Mouse (Mus musculus): Measurements from ENCODE around the gene Aqp2. TPM values are rescaled to one million over a fixed set of nuclear protein-coding genes. Genes with fewer than 3 reads are reported as not detected.

Gene Aqp2
- polyA plus RNA-seq, 1 experiment from 2014 or later = not detected

Other genes starting within 250 kb of the Aqp2 start
- 9.3 and 11.7 TPM in 2 replicates for gene Fmnl3, start 208.6 kb upstream of the Aqp2 start, polyA plus RNA-seq (2015; fragmentation: Nextera tagmentation; extraction: Ambion mirVana)
- 254 and 261 TPM in 2 replicates for gene Tmbim6, start 186.2 kb upstream of the Aqp2 start, polyA plus RNA-seq (2015; fragmentation: Nextera tagmentation; extraction: Ambion mirVana)
- 14.5 and 18.3 TPM in 2 replicates for gene Nckap5l, start 121.3 kb upstream of the Aqp2 start, polyA plus RNA-seq (2015; fragmentation: Nextera tagmentation; extraction: Ambion mirVana)
- gene Bcdin3d, start 104.3 kb upstream of the Aqp2 start, polyA plus RNA-seq (2015; fragmentation: Nextera tagmentation; extraction: Ambion mirVana) = 19.6 and 21.4 TPM in 2 replicates
- gene Faim2, start 50.9 kb upstream of the Aqp2 start, polyA plus RNA-seq (2015; fragmentation: Nextera tagmentation; extraction: Ambion mirVana) = 22.2 and 23.8 TPM in 2 replicates
- 1.9 and 2.3 TPM in 2 replicates for gene Aqp5, start 11.7 kb downstream of the Aqp2 start, polyA plus RNA-seq (2015; fragmentation: Nextera tagmentation; extraction: Ambion mirVana)
- 3.5 and 3.6 TPM in 2 replicates for gene Aqp6, start 22.3 kb downstream of the Aqp2 start, polyA plus RNA-seq (2015; fragmentation: Nextera tagmentation; extraction: Ambion mirVana)
- 130 and 133 TPM in 2 replicates for gene Racgap1, start 72.6 kb downstream of the Aqp2 start, polyA plus RNA-seq (2015; fragmentation: Nextera tagmentation; extraction: Ambion mirVana)
- gene Asic1, start 91.3 kb downstream of the Aqp2 start, polyA plus RNA-seq (2015; fragmentation: Nextera tagmentation; extraction: Ambion mirVana) = 76.0 and 77.8 TPM in 2 replicates
- 117 and 134 TPM in 2 replicates for gene Smarcd1, start 123.1 kb downstream of the Aqp2 start, polyA plus RNA-seq (2015; fragmentation: Nextera tagmentation; extraction: Ambion mirVana)
- gene Gm17349, start 126.4 kb downstream of the Aqp2 start, polyA plus RNA-seq (2015; fragmentation: Nextera tagmentation; extraction: Ambion mirVana) = not detected in 2 replicates
- gene Gpd1, start 138.5 kb downstream of the Aqp2 start, polyA plus RNA-seq (2015; fragmentation: Nextera tagmentation; extraction: Ambion mirVana) = 1.6 and 1.8 TPM in 2 replicates
- gene Cox14, start 146.6 kb downstream of the Aqp2 start, polyA plus RNA-seq (2015; fragmentation: Nextera tagmentation; extraction: Ambion mirVana) = 170 and 181 TPM in 2 replicates
- 77.2 and 77.6 TPM in 2 replicates for gene Cers5, start 193.8 kb downstream of the Aqp2 start, polyA plus RNA-seq (2015; fragmentation: Nextera tagmentation; extraction: Ambion mirVana)

Measured in neural tube, embryonic 13.5 days (tissue).